Mouse (Mus musculus) brain, adult 10 weeks (tissue): ENCODE results near the gene Mrc2. TPM values are rescaled to one million over a fixed set of nuclear protein-coding genes. Genes with fewer than 3 reads are reported as not detected.

ENCODE experiments used
- polyA plus RNA-seq: library from polyadenylated mRNA; stranded (reverse); fragments of 350-450 nt; fragmentation: Illumina TruSeq; extraction: RNeasy Lipid Tissue Mini Kit (QIAGEN cat#74804); gene quantifications from one replicate; pipeline ENCODE4 v1.2.3, GENCODE M21; 2015; ENCODE audit warnings: low read depth, low replicate concordance

The Mrc2 gene
- polyA plus RNA-seq: 2.3 TPM

GRCm38 (mm10) chr11:105292124-105293071 is at the start of gene Mrc2:
Gene Mrc2 (plus strand): TSS chr11:105292643.

Other genes starting within 250 kb of the Mrc2 start
- 1.3 TPM for gene Efcab3, start 229.1 kb upstream of the Mrc2 start, polyA plus RNA-seq
- 21.9 TPM for gene Mettl2, start 166.2 kb upstream of the Mrc2 start, polyA plus RNA-seq
- not detected for gene Gm10842, start 145.8 kb upstream of the Mrc2 start, polyA plus RNA-seq
- gene Tlk2, start 113.8 kb upstream of the Mrc2 start, polyA plus RNA-seq: 49.5 TPM
- gene March10, start 164.1 kb downstream of the Mrc2 start, polyA plus RNA-seq: 1.5 TPM